Mouse (Mus musculus) lung, adult 2 months (tissue): ENCODE results near the gene Neurl3. TPM values are rescaled to one million over a fixed set of nuclear protein-coding genes. Genes with fewer than 3 reads are reported as not detected.

Experiments
- DNase-seq: peaks from one replicate; pipeline ENCODE4 v3.0.0; 2022
- H3K4me1 ChIP-seq: fragments of 200-500 bp; 2 replicates; pipeline ENCODE4 v1.6.1; 2011; ENCODE audit warnings: low read length; ENCODE audit not compliant: control insufficient read depth, insufficient read depth
- H3K4me3 ChIP-seq: fragments of 200-500 bp; replicated peaks from 2 replicates; pipeline ENCODE3; 2011; ENCODE audit warnings: low read depth, mild to moderate bottlenecking, control low read depth, low read length; ENCODE audit errors: extremely low read depth
- CTCF ChIP-seq: fragments of 200-500 bp; IDR thresholded peaks from 2 replicates; pipeline ENCODE4 v1.5.1; 2011; ENCODE audit warnings: mild to moderate bottlenecking, low read length, control low read depth; ENCODE audit not compliant: insufficient read depth
- POLR2A ChIP-seq: fragments of 200-500 bp; IDR thresholded peaks from 2 replicates; pipeline ENCODE4 v1.6.1; 2011; ENCODE audit warnings: low read depth, mild to moderate bottlenecking, control low read depth, low read length, borderline replicate concordance; ENCODE audit errors: extremely low read depth
- WGBS: fragments of 180-500 bp; shearing (Covaris S2); methylation state at CpG from one replicate; pipeline ENCODE4 v1.1.7; 2018; 5-methylcytosine and 5-hydroxymethylcytosine counted together
- polyA plus RNA-seq: library from polyadenylated mRNA; depleted of rRNA; stranded (reverse); fragments of >200 nt; gene quantifications from 2 replicates; pipeline ENCODE4 v1.2.3, GENCODE M21; 2012

Gene Neurl3
- polyA plus RNA-seq, 1 experiment = 26.4 TPM

GRCm38 (mm10) chr1:36275635-36276389 lies 1.3 kb upstream of the Neurl3 start:
- 72% methylated on average over 13 of the region's 13 CpGs for WGBS
- no peak overlapping the region for H3K4me3 ChIP-seq
- DNase-seq = no peak

GRCm38 (mm10) chr1:36273288-36273687 lies 1.2 kb downstream of the Neurl3 start:
- DNase-seq = peak; percentile 39
- peak overlapping the region; percentile 55 for H3K4me3 ChIP-seq
- WGBS = 8% methylated on average over 9 of the region's 9 CpGs
- TF ChIP-seq CTCF (no peak), POLR2A (peak; percentile 27; the same call in 1 of the 2 replicates)
- H3K4me1 ChIP-seq = peaks cover 12% of the 10 kb centered on the region

More at GRCm38 (mm10) chr1:36275635-36276389, 1.3 kb upstream of the Neurl3 start:
- no peak for TF ChIP-seq POLR2A
- no peak for TF ChIP-seq CTCF
- peaks cover 7% of the 10 kb centered on the region for H3K4me1 ChIP-seq

- H3K4me3 ChIP-seq = peak overlapping the region; percentile 55
- TF ChIP-seq CTCF = no peak
- TF ChIP-seq POLR2A = no peak
- DNase-seq = no peak
- H3K4me1 ChIP-seq = peaks cover 12% of the 10 kb centered on the region
- 19% methylated on average over 5 of the region's 5 CpGs for WGBS
These were observed 1.9 kb downstream of the Neurl3 start for GRCm38 (mm10) chr1:36272546-36272945.

GRCm38 (mm10) chr1:36271516-36272230 lies 2.8 kb downstream of the Neurl3 start:
- no peak for DNase-seq
- no peak overlapping the region for H3K4me3 ChIP-seq
- TF ChIP-seq CTCF (no peak), POLR2A (0 out of 2 replicates have a peak, but pooled peaks have one; percentile 7)
- 50% methylated on average over 8 of the region's 8 CpGs for WGBS
- H3K4me1 ChIP-seq = peaks cover 12% of the 10 kb centered on the region

GRCm38 (mm10) chr1:36270666-36271065 lies 3.8 kb downstream of the Neurl3 start:
- WGBS = 38% methylated on average over 3 of the region's 3 CpGs
- H3K4me3 ChIP-seq = no peak overlapping the region
- no peak for DNase-seq
- no peak for TF ChIP-seq CTCF
- no peak for TF ChIP-seq POLR2A
- H3K4me1 ChIP-seq = peaks cover 12% of the 10 kb centered on the region

- TF ChIP-seq CTCF (no peak), POLR2A (no peak)
- WGBS = 55% methylated on average over 54 of the region's 54 CpGs
These were observed 5.2 kb downstream of the Neurl3 start for GRCm38 (mm10) chr1:36269121-36269795.

GRCm38 (mm10) chr1:36267595-36267994 lies 6.9 kb downstream of the Neurl3 start:
- TF ChIP-seq POLR2A = no peak
- no peak for TF ChIP-seq CTCF
- WGBS = over 99% methylated on average over 3 of the region's 3 CpGs
- no peak for DNase-seq
- peaks cover 18% of the 10 kb centered on the region for H3K4me1 ChIP-seq
- no peak overlapping the region for H3K4me3 ChIP-seq

More at GRCm38 (mm10) chr1:36269121-36269795, 5.2 kb downstream of the Neurl3 start:
- no peak for DNase-seq
- Histone ChIP-seq H3K4me3 (no peak overlapping the region), H3K4me1 (peaks cover 16% of the 10 kb centered on the region)

- no peak for TF ChIP-seq CTCF
- TF ChIP-seq POLR2A = no peak
- Histone ChIP-seq H3K4me1 (peaks cover 13% of the 10 kb centered on the region), H3K4me3 (no peak overlapping the region)
- WGBS = 66% methylated on average over 6 of the region's 6 CpGs
- no peak for DNase-seq
These were observed 8.2 kb downstream of the Neurl3 start for GRCm38 (mm10) chr1:36266293-36266692.

GRCm38 (mm10) chr1:36263833-36264488 lies 10.5 kb downstream of the Neurl3 start:
- TF ChIP-seq POLR2A = no peak
- TF ChIP-seq CTCF = no peak
- Histone ChIP-seq H3K4me1 (peaks cover 6% of the 10 kb centered on the region), H3K4me3 (no peak overlapping the region)
- WGBS = 19% methylated on average over 13 of the region's 13 CpGs
- no peak for DNase-seq
